Mouse (Mus musculus) liver, postnatal 0 days (tissue): Measurements from ENCODE around the gene Rab6b.

Source experiments
- CTCF ChIP-seq: sonication (generic); IDR thresholded peaks from 2 replicates; pipeline ENCODE4 v1.5.1; 2016; ENCODE audit warnings: antibody characterized with exemption, low read depth
- EP300 ChIP-seq: IDR thresholded peaks from 2 replicates; pipeline ENCODE4 v1.6.1; 2016; ENCODE audit warnings: antibody characterized with exemption, low read depth, mild to moderate bottlenecking

- TF ChIP-seq CTCF: no peak
- TF ChIP-seq EP300: no peak
These were observed 43.0 kb downstream of the Rab6b start for GRCm38 (mm10) chr9:103154568-103154967.
